Mouse (Mus musculus): ENCODE measurements around the gene Gnb1l.

GRCm38 (mm10) chr16:18471976-18472375 is 26.5 kb upstream of the Gnb1l start:
- TF ChIP-seq CTCF (IDR thresholded peaks at IDR 0.05; ENCODE audit: borderline replicate concordance, insufficient read depth, low read length) (no peak), POLR2A (IDR thresholded peaks at IDR 0.05; ENCODE audit: low read depth, low read length) (no peak)
